Mouse (Mus musculus) kidney, embryonic 16.5 days (tissue): ENCODE data around the gene Olfr986. TPM values are rescaled to one million over a fixed set of nuclear protein-coding genes. Genes with fewer than 3 reads are reported as not detected.
"Not testable (repeated sequence)": the region's sequence is repeated elsewhere in the genome, so short reads cannot be mapped to it uniquely, and the experiment has no call there.

Experiments
- ATAC-seq: fragments of 200-750 bp; cut with Nextera tagmentation; 2 replicates; pipeline ENCODE4 v1.8.0; 2017; ENCODE audit warnings: moderate TSS enrichment; ENCODE audit not compliant: low FRiP score, low TSS enrichment
- H3K27ac ChIP-seq: fragments of 300-500 bp; sonication (generic); 2 replicates; pipeline ENCODE4 v1.5.1; 2014; ENCODE audit warnings: low read length
- H3K27me3 ChIP-seq: fragments of 300-500 bp; sonication (generic); 2 replicates; pipeline ENCODE4 v1.6.1; 2014; ENCODE audit warnings: low read length, control low read depth, mixed read lengths; ENCODE audit not compliant: insufficient read depth
- H3K36me3 ChIP-seq: fragments of 300-500 bp; sonication (generic); 2 replicates; pipeline ENCODE4 v1.6.1; 2014; ENCODE audit warnings: low read length, control low read depth, mixed read lengths; ENCODE audit not compliant: insufficient read depth
- H3K4me1 ChIP-seq: fragments of 300-500 bp; sonication (generic); 2 replicates; pipeline ENCODE4 v1.6.1; 2014; ENCODE audit warnings: low read length, control low read depth, mixed read lengths; ENCODE audit not compliant: insufficient read depth
- H3K4me2 ChIP-seq: fragments of 300-500 bp; sonication (generic); replicated peaks from 2 replicates; pipeline ENCODE4 v1.6.1; 2014; ENCODE audit warnings: low read depth, low read length
- H3K4me3 ChIP-seq: fragments of 300-500 bp; sonication (generic); 2 replicates; pipeline ENCODE4 v1.5.1; 2014; ENCODE audit warnings: mild to moderate bottlenecking, low read length
- H3K9ac ChIP-seq: fragments of 300-500 bp; sonication (generic); replicated peaks from 2 replicates; pipeline ENCODE4 v1.6.1; 2014; ENCODE audit warnings: low read length
- H3K9me3 ChIP-seq: fragments of 300-500 bp; sonication (generic); 2 replicates; pipeline ENCODE4 v1.6.1; 2016; ENCODE audit warnings: low read length, control low read depth
- WGBS: fragments of 180-500 bp; shearing (Covaris S2); extraction: QIAGEN DNeasy Blood & Tissue Kit; methylation state at CpG from one replicate; pipeline ENCODE4 v1.1.7; 2014; 5-methylcytosine and 5-hydroxymethylcytosine counted together
- polyA plus RNA-seq: library from polyadenylated mRNA; unstranded; fragments of >200 nt; fragmentation: Nextera tagmentation; extraction: Ambion mirVana; gene quantifications from 2 replicates; pipeline ENCODE4 v1.2.1, GENCODE M21; 2015

Olfr986 gene
- not detected in 2 replicates for polyA plus RNA-seq

- H3K9ac ChIP-seq, result no peak within 1 kb of the TSS
- H3K9me3 ChIP-seq, result no peaks in the 10 kb centered on the region
- WGBS, result 84% methylated on average over 5 of the region's 5 CpGs
Observed at GRCm38 (mm10) chr9:40180620-40181019, at the start of gene Olfr986. Olfr986 (plus strand) TSS chr9:40180920.

GRCm38 (mm10) chr9:40136987-40137688, 43.6 kb upstream of the Olfr986 start:
- no peaks in the 10 kb centered on the region for H3K27me3 ChIP-seq
- ATAC-seq, result no peak
- H3K4me1 ChIP-seq, result no peaks in the 10 kb centered on the region
- no peak overlapping the region for H3K4me3 ChIP-seq
- 69% methylated on average over 6 of the region's 6 CpGs for WGBS
- no peak overlapping the region for H3K27ac ChIP-seq
- H3K36me3 ChIP-seq, result no peaks in the 10 kb centered on the region
- no peaks in the 10 kb centered on the region for H3K9me3 ChIP-seq
- no peak overlapping the region for H3K9ac ChIP-seq
- no peak overlapping the region for H3K4me2 ChIP-seq

More at GRCm38 (mm10) chr9:40180620-40181019, at the start of gene Olfr986:
- Histone ChIP-seq H3K27ac (no peak within 1 kb of the TSS), H3K4me1 (no peaks in the 10 kb centered on the region), H3K4me2 (no peak within 1 kb of the TSS), H3K36me3 (no peaks in the 10 kb centered on the region), H3K27me3 (no peaks in the 10 kb centered on the region), H3K4me3 (no peak within 1 kb of the TSS)
- no peak for ATAC-seq

- ATAC-seq, result no peak
- Histone ChIP-seq H3K27me3 (no peaks in the 10 kb centered on the region), H3K27ac (no peak overlapping the region), H3K4me1 (no peaks in the 10 kb centered on the region), H3K9me3 (no peaks in the 10 kb centered on the region), H3K9ac (no peak overlapping the region), H3K4me3 (no peak overlapping the region), H3K36me3 (no peaks in the 10 kb centered on the region), H3K4me2 (no peak overlapping the region)
- 45% methylated on average over 4 of the region's 4 CpGs for WGBS
Observed at GRCm38 (mm10) chr9:40139484-40139883, 41.2 kb upstream of the Olfr986 start.

GRCm38 (mm10) chr9:40141544-40141943, 39.2 kb upstream of the Olfr986 start:
- ATAC-seq, result no peak

GRCm38 (mm10) chr9:40155118-40155644, 25.5 kb upstream of the Olfr986 start:
- peak; percentile 59 for ATAC-seq
- H3K4me3 ChIP-seq, result no peak overlapping the region
- H3K27me3 ChIP-seq, result no peaks in the 10 kb centered on the region
- H3K27ac ChIP-seq, result no peak overlapping the region
- H3K9ac ChIP-seq, result no peak overlapping the region
- H3K36me3 ChIP-seq, result no peaks in the 10 kb centered on the region
- 48% methylated on average over 4 of the region's 4 CpGs for WGBS
- H3K4me2 ChIP-seq, result no peak overlapping the region
- no peaks in the 10 kb centered on the region for H3K9me3 ChIP-seq
- no peaks in the 10 kb centered on the region for H3K4me1 ChIP-seq

More at GRCm38 (mm10) chr9:40141544-40141943, 39.2 kb upstream of the Olfr986 start:
- Histone ChIP-seq H3K27me3 (no peaks in the 10 kb centered on the region), H3K9me3 (no peaks in the 10 kb centered on the region), H3K36me3 (no peaks in the 10 kb centered on the region), H3K4me1 (no peaks in the 10 kb centered on the region), H3K9ac (no peak overlapping the region), H3K4me3 (no peak overlapping the region), H3K4me2 (no peak overlapping the region), H3K27ac (no peak overlapping the region)
- WGBS, result 38% methylated on average over 1 of the region's 1 CpGs

- H3K9ac ChIP-seq, result no peak overlapping the region
- H3K9me3 ChIP-seq, result no peaks in the 10 kb centered on the region
- H3K4me3 ChIP-seq, result no peak overlapping the region
- no peaks in the 10 kb centered on the region for H3K27me3 ChIP-seq
- H3K4me2 ChIP-seq, result no peak overlapping the region
- no peaks in the 10 kb centered on the region for H3K4me1 ChIP-seq
- H3K36me3 ChIP-seq, result no peaks in the 10 kb centered on the region
- no peak for ATAC-seq
- H3K27ac ChIP-seq, result no peak overlapping the region
- WGBS, result 95% methylated on average over 1 of the region's 1 CpGs
Observed at GRCm38 (mm10) chr9:40166446-40166845, 14.3 kb upstream of the Olfr986 start.

GRCm38 (mm10) chr9:40177017-40177416, 3.7 kb upstream of the Olfr986 start:
- no peak; the same call in 1 of the 2 replicates for ATAC-seq
- H3K9me3 ChIP-seq, result no peaks in the 10 kb centered on the region

GRCm38 (mm10) chr9:40185166-40185565, 4.4 kb downstream of the Olfr986 start:
- H3K27me3 ChIP-seq, H3K4me3 ChIP-seq, H3K9me3 ChIP-seq, ATAC-seq, H3K9ac ChIP-seq, H3K4me2 ChIP-seq, H3K27ac ChIP-seq, H3K36me3 ChIP-seq, H3K4me1 ChIP-seq: not testable (repeated sequence)
- 51% methylated on average over 2 of the region's 2 CpGs for WGBS

More at GRCm38 (mm10) chr9:40177017-40177416, 3.7 kb upstream of the Olfr986 start:
- WGBS, result 60% methylated on average over 6 of the region's 6 CpGs
- H3K9ac ChIP-seq, result no peak overlapping the region
- H3K27ac ChIP-seq, result no peak overlapping the region
- H3K4me1 ChIP-seq, result no peaks in the 10 kb centered on the region
- no peak overlapping the region for H3K4me3 ChIP-seq
- no peak overlapping the region for H3K4me2 ChIP-seq
- no peaks in the 10 kb centered on the region for H3K36me3 ChIP-seq
- no peaks in the 10 kb centered on the region for H3K27me3 ChIP-seq

GRCm38 (mm10) chr9:40191086-40191876, 10.6 kb downstream of the Olfr986 start:
- peak overlapping the region; percentile 81 for H3K9ac ChIP-seq

More at GRCm38 (mm10) chr9:40191086-40191876, 10.6 kb downstream of the Olfr986 start:
- ATAC-seq, result no peak
- Histone ChIP-seq H3K27me3 (no peaks in the 10 kb centered on the region), H3K4me1 (peaks cover 25% of the 10 kb centered on the region), H3K27ac (peak overlapping the region; percentile 87), H3K4me2 (peak overlapping the region; percentile 78), H3K4me3 (peak overlapping the region; percentile 85), H3K36me3 (no peaks in the 10 kb centered on the region), H3K9me3 (no peaks in the 10 kb centered on the region)
- WGBS, result 88% methylated on average over 8 of the region's 9 CpGs
